Mouse (Mus musculus) neural tube, embryonic 12.5 days (tissue): ENCODE data around the gene Fnbp4. TPM values are rescaled to one million over a fixed set of nuclear protein-coding genes. Genes with fewer than 3 reads are reported as not detected.

Source experiments
- ATAC-seq: fragments of 200-750 bp; cut with Nextera tagmentation; 2 replicates; pipeline ENCODE4 v1.8.0; 2017; ENCODE audit warnings: low read depth, mild to moderate bottlenecking, moderate TSS enrichment, moderate library complexity; ENCODE audit not compliant: low FRiP score
- H3K27ac ChIP-seq: fragments of 300-500 bp; sonication (generic); 2 replicates; pipeline ENCODE4 v1.5.1; 2016
- H3K27me3 ChIP-seq: fragments of 300-500 bp; sonication (generic); replicated peaks from 2 replicates; pipeline ENCODE4 v1.6.1; 2016; ENCODE audit warnings: mild to moderate bottlenecking
- H3K36me3 ChIP-seq: fragments of 300-500 bp; sonication (generic); 2 replicates; pipeline ENCODE4 v1.6.1; 2016; ENCODE audit warnings: mild to moderate bottlenecking
- H3K4me1 ChIP-seq: fragments of 300-500 bp; sonication (generic); 2 replicates; pipeline ENCODE4 v1.6.1; 2016
- H3K4me2 ChIP-seq: fragments of 300-500 bp; sonication (generic); replicated peaks from 2 replicates; pipeline ENCODE4 v1.6.1; 2016; ENCODE audit warnings: mild to moderate bottlenecking
- H3K4me3 ChIP-seq: fragments of 300-500 bp; sonication (generic); 2 replicates; pipeline ENCODE4 v1.5.1; 2016
- H3K9ac ChIP-seq: fragments of 300-500 bp; sonication (generic); 2 replicates; pipeline ENCODE4 v1.6.1; 2016; ENCODE audit warnings: mild to moderate bottlenecking
- H3K9me3 ChIP-seq: fragments of 300-500 bp; sonication (generic); 2 replicates; pipeline ENCODE4 v1.6.1; 2016; ENCODE audit warnings: mild to moderate bottlenecking
- WGBS: fragments of 180-500 bp; shearing (Covaris S2); methylation state at CpG from one replicate; pipeline ENCODE4 v1.1.7; 2016; 5-methylcytosine and 5-hydroxymethylcytosine counted together
- polyA plus RNA-seq: library from polyadenylated mRNA; unstranded; fragments of >200 nt; fragmentation: Nextera tagmentation; extraction: Ambion mirVana; gene quantifications from 2 replicates; pipeline ENCODE4 v1.2.1, GENCODE M21; 2016

Fnbp4 gene
- 130 and 134 TPM in 2 replicates for polyA plus RNA-seq

DNA sequence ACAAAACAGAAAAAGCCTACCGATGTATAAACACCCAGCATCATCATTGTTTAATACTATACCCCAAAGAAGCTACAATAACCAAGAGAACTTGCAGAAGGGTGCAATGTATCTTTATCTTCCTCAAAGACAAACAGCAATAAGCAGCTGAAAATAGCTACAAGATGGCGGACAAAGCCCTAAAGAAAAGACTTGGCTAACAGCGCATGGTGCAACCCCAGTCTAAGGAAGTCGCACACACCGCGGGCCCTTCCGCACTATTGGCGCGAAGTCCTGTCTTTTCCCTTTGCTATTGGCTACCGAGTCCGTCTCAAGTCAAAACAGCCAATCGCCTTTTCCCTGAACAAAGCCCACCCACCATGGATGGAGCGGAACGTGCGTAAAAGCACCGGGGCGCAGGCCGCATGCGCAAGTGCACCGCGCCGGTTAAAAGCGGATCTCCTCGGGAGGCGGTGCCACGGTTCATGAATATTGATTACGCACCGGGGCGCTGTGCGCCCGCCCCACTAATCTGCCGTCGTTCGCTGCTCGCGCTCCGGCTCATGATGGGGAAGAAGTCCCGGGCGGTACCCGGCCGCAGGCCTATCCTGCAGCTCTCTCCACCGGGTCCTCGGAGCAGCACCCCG is at the start of gene Fnbp4:
Gene Fnbp4 (plus strand): TSS at position 318 of the 626 bp plus-strand sequence.
- H3K27me3 ChIP-seq = no peaks in the 10 kb centered on the region
- ATAC-seq = peak; percentile 99
- H3K4me2 ChIP-seq = peak within 1 kb of the TSS; percentile 83
- WGBS = under 1% methylated on average over 44 of the region's 44 CpGs
- peaks cover 11% of the 10 kb centered on the region for H3K36me3 ChIP-seq
- H3K9me3 ChIP-seq = no peaks in the 10 kb centered on the region
- H3K9ac ChIP-seq = peak within 1 kb of the TSS; percentile 97
- H3K4me3 ChIP-seq = peak within 1 kb of the TSS; percentile 91
- H3K4me1 ChIP-seq = peaks cover 15% of the 10 kb centered on the region
- H3K27ac ChIP-seq = peak within 1 kb of the TSS; percentile 90

GRCm38 (mm10) chr2:90700943-90701342 is 44.2 kb upstream of the Fnbp4 start:
- peaks cover 82% of the 10 kb centered on the region for H3K36me3 ChIP-seq
- no peak for ATAC-seq
- WGBS = 96% methylated on average over 4 of the region's 4 CpGs

DNA sequence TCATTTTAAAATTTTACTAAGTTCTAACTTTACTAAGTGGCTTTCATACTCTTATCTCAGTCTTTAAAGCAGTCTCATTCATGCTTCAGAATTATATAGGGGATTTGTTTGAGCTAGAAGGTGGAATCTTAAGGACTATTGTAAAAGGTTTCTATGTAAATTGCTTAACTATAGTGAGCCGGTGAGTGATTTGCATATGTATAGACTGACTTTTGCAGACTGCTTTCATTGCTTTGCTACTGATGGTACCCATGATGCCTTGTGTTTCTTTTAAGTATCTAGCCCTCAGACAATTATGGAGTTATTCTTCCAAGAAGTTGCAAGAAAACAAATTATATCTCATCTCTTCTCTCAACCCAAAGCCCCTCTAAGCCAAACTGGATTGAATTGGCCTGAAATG is 36.6 kb upstream of the Fnbp4 start:
- no peak for ATAC-seq
- 25% methylated on average over 1 of the region's 1 CpGs for WGBS
- no peak overlapping the region for H3K9ac ChIP-seq
- no peaks in the 10 kb centered on the region for H3K9me3 ChIP-seq
- H3K36me3 ChIP-seq = peaks cover 79% of the 10 kb centered on the region
- H3K27me3 ChIP-seq = no peaks in the 10 kb centered on the region
- H3K27ac ChIP-seq = no peak overlapping the region
- H3K4me2 ChIP-seq = no peak overlapping the region
- no peak overlapping the region for H3K4me3 ChIP-seq
- no peaks in the 10 kb centered on the region for H3K4me1 ChIP-seq

More at GRCm38 (mm10) chr2:90700943-90701342, 44.2 kb upstream of the Fnbp4 start:
- no peak overlapping the region for H3K4me3 ChIP-seq
- H3K9me3 ChIP-seq = no peaks in the 10 kb centered on the region
- no peaks in the 10 kb centered on the region for H3K4me1 ChIP-seq
- no peaks in the 10 kb centered on the region for H3K27me3 ChIP-seq
- no peak overlapping the region for H3K4me2 ChIP-seq
- no peak overlapping the region for H3K27ac ChIP-seq
- H3K9ac ChIP-seq = no peak overlapping the region

GRCm38 (mm10) chr2:90715555-90716092 is 29.5 kb upstream of the Fnbp4 start:
- Histone ChIP-seq H3K4me3 (no peak overlapping the region), H3K4me2 (no peak overlapping the region), H3K9me3 (no peaks in the 10 kb centered on the region), H3K9ac (no peak overlapping the region), H3K27me3 (no peaks in the 10 kb centered on the region), H3K4me1 (no peaks in the 10 kb centered on the region), H3K36me3 (peaks cover 76% of the 10 kb centered on the region), H3K27ac (no peak overlapping the region)
- WGBS = 96% methylated on average over 7 of the region's 7 CpGs
- no peak for ATAC-seq

- Histone ChIP-seq H3K9me3 (no peaks in the 10 kb centered on the region), H3K4me3 (no peak overlapping the region), H3K27ac (no peak overlapping the region), H3K27me3 (no peaks in the 10 kb centered on the region), H3K4me1 (no peaks in the 10 kb centered on the region), H3K36me3 (peaks cover 74% of the 10 kb centered on the region), H3K4me2 (no peak overlapping the region), H3K9ac (no peak overlapping the region)
- no peak for ATAC-seq
- 86% methylated on average over 4 of the region's 4 CpGs for WGBS
Observed at GRCm38 (mm10) chr2:90717366-90717765, 27.8 kb upstream of the Fnbp4 start.

GRCm38 (mm10) chr2:90717948-90718347 is 27.2 kb upstream of the Fnbp4 start:
- no peak overlapping the region for H3K9ac ChIP-seq
- peaks cover 74% of the 10 kb centered on the region for H3K36me3 ChIP-seq
- no peaks in the 10 kb centered on the region for H3K27me3 ChIP-seq
- WGBS = 80% methylated on average over 5 of the region's 5 CpGs
- H3K9me3 ChIP-seq = no peaks in the 10 kb centered on the region
- ATAC-seq = no peak
- no peak overlapping the region for H3K27ac ChIP-seq
- H3K4me3 ChIP-seq = no peak overlapping the region
- H3K4me2 ChIP-seq = no peak overlapping the region
- no peaks in the 10 kb centered on the region for H3K4me1 ChIP-seq

DNA sequence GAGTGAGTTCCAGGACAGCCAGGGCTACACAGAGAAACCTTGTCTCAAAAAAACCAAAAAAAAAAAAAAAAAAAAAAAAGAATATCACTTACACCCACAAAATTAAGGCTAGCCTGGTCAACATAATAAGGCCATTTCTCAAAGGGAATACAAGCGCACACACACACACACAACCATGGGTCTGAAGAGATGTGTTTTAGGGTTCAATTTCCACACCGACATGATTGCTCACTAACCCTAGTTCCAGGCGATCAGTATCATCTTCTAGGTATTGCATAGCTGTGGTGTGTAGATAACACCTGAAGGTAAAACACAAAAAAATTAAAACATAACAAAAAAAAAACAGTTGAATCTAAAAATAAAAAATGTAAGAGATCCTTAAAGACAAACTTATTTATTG is 18.4 kb upstream of the Fnbp4 start:
- 98% methylated on average over 3 of the region's 3 CpGs for WGBS
- H3K9me3 ChIP-seq = no peaks in the 10 kb centered on the region

DNA sequence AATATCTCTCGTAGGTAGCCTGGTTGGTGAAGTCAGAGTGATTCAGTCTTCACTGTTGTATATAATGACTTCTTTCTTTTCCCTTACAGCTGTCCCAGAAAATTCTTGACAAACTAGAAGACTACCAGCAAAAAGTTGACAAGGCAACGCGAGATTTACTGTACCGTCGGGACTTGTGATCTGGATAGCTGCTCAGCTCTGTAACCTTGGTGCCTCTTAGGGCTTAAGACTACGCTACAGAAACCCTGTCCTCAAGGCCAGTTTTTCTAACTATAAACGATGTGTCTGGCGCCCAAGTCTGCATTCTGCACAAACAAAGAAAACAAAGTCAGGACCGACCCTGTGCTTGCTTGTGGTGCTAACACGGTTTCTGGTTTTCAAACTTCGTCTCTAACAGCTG is 9.8 kb upstream of the Fnbp4 start:
- 96% methylated on average over 11 of the region's 11 CpGs for WGBS
- Histone ChIP-seq H3K9me3 (no peaks in the 10 kb centered on the region), H3K4me3 (no peak overlapping the region), H3K4me2 (no peak overlapping the region), H3K9ac (no peak overlapping the region), H3K27me3 (no peaks in the 10 kb centered on the region), H3K36me3 (peaks cover 73% of the 10 kb centered on the region), H3K4me1 (no peaks in the 10 kb centered on the region), H3K27ac (no peak overlapping the region)
- no peak for ATAC-seq

More for the DNA sequence above, 18.4 kb upstream of the Fnbp4 start:
- Histone ChIP-seq H3K36me3 (peaks cover 81% of the 10 kb centered on the region), H3K4me2 (no peak overlapping the region), H3K27me3 (no peaks in the 10 kb centered on the region), H3K4me1 (no peaks in the 10 kb centered on the region), H3K4me3 (no peak overlapping the region), H3K27ac (no peak overlapping the region), H3K9ac (no peak overlapping the region)
- no peak for ATAC-seq

DNA sequence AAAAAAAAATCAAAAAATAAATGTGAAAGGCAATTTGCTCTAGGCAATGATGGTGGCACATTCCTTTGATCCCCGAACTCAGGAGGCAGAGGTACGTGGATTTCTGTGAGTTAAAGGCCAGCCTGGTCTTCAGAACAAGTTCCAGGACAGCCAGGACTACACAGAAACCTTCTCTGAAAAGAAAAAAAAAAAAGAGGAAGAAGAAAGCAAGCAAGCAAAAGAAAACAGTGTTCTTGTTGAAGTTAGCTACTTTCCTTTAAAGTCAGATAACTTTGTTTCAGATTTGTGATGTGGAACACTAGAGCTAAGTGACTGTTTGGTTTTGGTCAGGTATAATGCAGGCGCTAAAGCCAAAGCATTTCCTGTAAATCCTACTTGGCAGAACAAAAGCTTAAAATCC is 6.4 kb upstream of the Fnbp4 start:
- no peak for ATAC-seq
- H3K4me1 ChIP-seq = no peaks in the 10 kb centered on the region
- no peak overlapping the region for H3K4me2 ChIP-seq
- no peak overlapping the region for H3K27ac ChIP-seq
- H3K27me3 ChIP-seq = no peaks in the 10 kb centered on the region
- H3K4me3 ChIP-seq = no peak overlapping the region
- WGBS = 89% methylated on average over 3 of the region's 3 CpGs
- peaks cover 40% of the 10 kb centered on the region for H3K36me3 ChIP-seq
- no peak overlapping the region for H3K9ac ChIP-seq
- no peaks in the 10 kb centered on the region for H3K9me3 ChIP-seq

DNA sequence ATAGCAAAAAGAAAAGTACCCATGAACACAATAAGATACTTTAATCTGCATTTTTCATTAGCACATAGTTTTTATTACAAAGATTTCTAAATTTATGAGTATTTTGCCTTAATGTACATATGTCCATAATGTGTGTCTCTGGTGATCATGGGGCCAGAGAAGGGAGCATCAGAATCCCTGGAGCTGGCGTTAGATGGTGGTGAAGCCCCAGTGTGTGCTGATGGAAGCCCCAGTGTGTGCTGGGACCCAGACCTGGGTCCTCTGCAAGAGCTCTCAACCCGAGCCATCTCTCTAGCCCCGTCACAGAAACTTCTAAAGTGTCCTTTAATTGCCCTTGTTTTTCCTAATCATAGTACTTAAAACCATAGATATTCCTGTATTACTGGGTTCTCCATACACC is 5.8 kb upstream of the Fnbp4 start:
- H3K9ac ChIP-seq = no peak overlapping the region
- WGBS = 94% methylated on average over 3 of the region's 3 CpGs
- H3K4me1 ChIP-seq = no peaks in the 10 kb centered on the region

GRCm38 (mm10) chr2:90739921-90740320 is 5.2 kb upstream of the Fnbp4 start:
- Histone ChIP-seq H3K4me2 (no peak overlapping the region), H3K27ac (no peak overlapping the region), H3K9ac (no peak overlapping the region), H3K4me1 (no peaks in the 10 kb centered on the region), H3K27me3 (no peaks in the 10 kb centered on the region), H3K4me3 (no peak overlapping the region), H3K36me3 (peaks cover 29% of the 10 kb centered on the region), H3K9me3 (no peaks in the 10 kb centered on the region)
- ATAC-seq = no peak
- 88% methylated on average over 5 of the region's 5 CpGs for WGBS

More for the DNA sequence above, 5.8 kb upstream of the Fnbp4 start:
- no peak overlapping the region for H3K4me3 ChIP-seq
- H3K9me3 ChIP-seq = no peaks in the 10 kb centered on the region
- H3K4me2 ChIP-seq = no peak overlapping the region
- no peak overlapping the region for H3K27ac ChIP-seq
- peaks cover 35% of the 10 kb centered on the region for H3K36me3 ChIP-seq
- no peaks in the 10 kb centered on the region for H3K27me3 ChIP-seq
- no peak for ATAC-seq

GRCm38 (mm10) chr2:90744285-90745052 is 701 bp upstream of the Fnbp4 start:
- Histone ChIP-seq H3K27ac (peak overlapping the region; percentile 62), H3K27me3 (no peaks in the 10 kb centered on the region), H3K9me3 (no peaks in the 10 kb centered on the region), H3K4me1 (peaks cover 15% of the 10 kb centered on the region), H3K36me3 (peaks cover 11% of the 10 kb centered on the region), H3K4me2 (peak overlapping the region; percentile 83), H3K9ac (peak overlapping the region; percentile 44; the same call in 1 of the 2 replicates), H3K4me3 (peak overlapping the region; percentile 91)
- 70% methylated on average over 12 of the region's 12 CpGs for whole genome bisulfite sequencing
- ATAC-seq = peak; percentile 13
